Mouse (Mus musculus) bone marrow, adult 2 months (tissue): ENCODE results near the gene Bcl2a1a. TPM values are rescaled to one million over a fixed set of nuclear protein-coding genes. Genes with fewer than 3 reads are reported as not detected.

Experiments used
- polyA plus RNA-seq: library from polyadenylated mRNA; stranded (reverse); fragments of >200 nt; gene quantifications from 2 replicates; pipeline ENCODE4 v1.2.4, GENCODE M21; 2011; ENCODE audit warnings: low replicate concordance; ENCODE audit not compliant: missing spikeins, insufficient read depth, insufficient read length

The Bcl2a1a gene
- polyA plus RNA-seq, 1 experiment: 6.3 TPM

Other genes starting within 250 kb of the Bcl2a1a start
- 20.9 and 33.5 TPM in 2 replicates for gene Mthfsl, start 236.6 kb upstream of the Bcl2a1a start, polyA plus RNA-seq
- gene Bcl2a1d, start 225.0 kb upstream of the Bcl2a1a start, polyA plus RNA-seq: 3.2 TPM in 1 of 2 replicates, not detected in the other
- gene Trim43c, start 117.7 kb upstream of the Bcl2a1a start, polyA plus RNA-seq: not detected in 2 replicates
- gene Trim43b, start 135.9 kb downstream of the Bcl2a1a start, polyA plus RNA-seq: not detected in 2 replicates
- 2.3 and 3.1 TPM in 2 replicates for gene Bcl2a1b, start 242.3 kb downstream of the Bcl2a1a start, polyA plus RNA-seq
- not detected in 2 replicates for gene Gm29094, start 242.5 kb downstream of the Bcl2a1a start, polyA plus RNA-seq